Mouse (Mus musculus) thymus, adult 2 months (tissue): ENCODE measurements at regions not wholly inside any gene's neighbourhood (a gene's known extent, or its start where the extent isn't known, plus 50 kb on each side); places are given as distances from the start of the nearest gene placed in this dataset.

Experiments
- DNase-seq: peaks from one replicate; pipeline ENCODE4 v3.0.0; 2021
- H3K27ac ChIP-seq: fragments of 200-500 bp; 2 replicates; pipeline ENCODE4 v1.5.1; 2012; ENCODE audit warnings: low read length, control low read depth; ENCODE audit not compliant: control insufficient read depth, insufficient read depth
- H3K27me3 ChIP-seq: fragments of 200-500 bp; 2 replicates; pipeline ENCODE4 v1.6.1; 2012; ENCODE audit warnings: mild to moderate bottlenecking, low read length, moderate library complexity, mixed read lengths; ENCODE audit not compliant: control insufficient read depth, insufficient read depth
- H3K36me3 ChIP-seq: fragments of 200-500 bp; 2 replicates; pipeline ENCODE4 v1.6.1; 2012; ENCODE audit warnings: mild to moderate bottlenecking, low read length, moderate library complexity; ENCODE audit not compliant: control insufficient read depth, insufficient read depth
- H3K4me1 ChIP-seq: fragments of 200-500 bp; replicated peaks from 2 replicates; pipeline ENCODE4 v1.6.1; 2012; ENCODE audit warnings: low read length; ENCODE audit not compliant: control insufficient read depth, insufficient read depth
- H3K4me3 ChIP-seq: fragments of 200-500 bp; 2 replicates; pipeline ENCODE4 v1.5.1; 2012; ENCODE audit warnings: mild to moderate bottlenecking, low read length, control low read depth, moderate library complexity; ENCODE audit not compliant: control insufficient read depth, insufficient read depth
- CTCF ChIP-seq: fragments of 200-500 bp; IDR thresholded peaks from 2 replicates; pipeline ENCODE4 v1.5.1; 2012; ENCODE audit warnings: mild to moderate bottlenecking, control low read depth, low read length, moderate library complexity, borderline replicate concordance; ENCODE audit not compliant: control insufficient read depth, poor library complexity, insufficient read depth; ENCODE audit errors: extremely low read depth
- POLR2A ChIP-seq: fragments of 200-500 bp; IDR thresholded peaks from 2 replicates; pipeline ENCODE4 v1.6.1; 2012; ENCODE audit warnings: mild to moderate bottlenecking, low read length, control low read depth, moderate library complexity; ENCODE audit not compliant: control insufficient read depth, poor library complexity, insufficient read depth; ENCODE audit errors: extremely low read depth
- WGBS: fragments of 180-500 bp; shearing (Covaris S2); methylation state at CpG from one replicate; pipeline ENCODE4 v1.1.7; 2018; 5-methylcytosine and 5-hydroxymethylcytosine counted together

GRCm38 (mm10) chr15:57545141-57545540 is 67.7 kb upstream of the Slc22a22 start:
- Histone ChIP-seq H3K27me3 (no peaks in the 10 kb centered on the region), H3K4me3 (no peak overlapping the region), H3K36me3 (no peaks in the 10 kb centered on the region), H3K27ac (no peak overlapping the region), H3K4me1 (no peaks in the 10 kb centered on the region)
- TF ChIP-seq POLR2A (no peak), CTCF (no peak)
- no peak for DNase-seq
- WGBS = 93% methylated on average over 4 of the region's 4 CpGs

GRCm38 (mm10) chr15:57543985-57544384 is 66.6 kb upstream of the Slc22a22 start:
- Histone ChIP-seq H3K4me1 (no peaks in the 10 kb centered on the region), H3K36me3 (no peaks in the 10 kb centered on the region), H3K4me3 (no peak overlapping the region), H3K27me3 (no peaks in the 10 kb centered on the region), H3K27ac (no peak overlapping the region)
- WGBS = 88% methylated on average over 3 of the region's 3 CpGs
- TF ChIP-seq POLR2A = no peak
- TF ChIP-seq CTCF = no peak
- DNase-seq = no peak

GRCm38 (mm10) chr15:57542630-57543029 is 65.2 kb upstream of the Slc22a22 start:
- no peak for DNase-seq
- TF ChIP-seq CTCF (no peak), POLR2A (no peak)
- Histone ChIP-seq H3K27ac (no peak overlapping the region), H3K4me1 (no peaks in the 10 kb centered on the region), H3K36me3 (no peaks in the 10 kb centered on the region), H3K4me3 (no peak overlapping the region), H3K27me3 (no peaks in the 10 kb centered on the region)
- 62% methylated on average over 3 of the region's 3 CpGs for WGBS

- Histone ChIP-seq H3K36me3 (no peaks in the 10 kb centered on the region), H3K4me3 (no peak overlapping the region), H3K4me1 (no peaks in the 10 kb centered on the region), H3K27ac (no peak overlapping the region), H3K27me3 (no peaks in the 10 kb centered on the region)
- no peak for DNase-seq
- 90% methylated on average over 2 of the region's 2 CpGs for WGBS
- TF ChIP-seq CTCF = no peak
- TF ChIP-seq POLR2A = no peak
Observed at GRCm38 (mm10) chr15:57535514-57535913, 58.1 kb upstream of the Slc22a22 start.
